Mouse (Mus musculus) limb, embryonic 13.5 days (tissue): ENCODE measurements around the gene Rabl2. TPM values are rescaled to one million over a fixed set of nuclear protein-coding genes. Genes with fewer than 3 reads are reported as not detected.

Source experiments
- ATAC-seq: fragments of 200-750 bp; cut with Nextera tagmentation; 2 replicates; pipeline ENCODE4 v1.8.0; 2017; ENCODE audit warnings: low read depth, moderate number of reproducible peaks, moderate TSS enrichment; ENCODE audit not compliant: low FRiP score
- H3K27ac ChIP-seq: fragments of 300-500 bp; sonication (generic); 2 replicates; pipeline ENCODE4 v1.5.1; 2015; ENCODE audit warnings: inconsistent platforms, mild to moderate bottlenecking, moderate library complexity
- H3K27me3 ChIP-seq: fragments of 300-500 bp; sonication (generic); 2 replicates; pipeline ENCODE4 v1.6.1; 2015; ENCODE audit warnings: mild to moderate bottlenecking, inconsistent platforms
- H3K36me3 ChIP-seq: fragments of 300-500 bp; sonication (generic); 2 replicates; pipeline ENCODE4 v1.6.1; 2015; ENCODE audit warnings: inconsistent platforms, mild to moderate bottlenecking, moderate library complexity
- H3K4me1 ChIP-seq: fragments of 300-500 bp; sonication (generic); 2 replicates; pipeline ENCODE4 v1.6.1; 2015; ENCODE audit warnings: inconsistent platforms
- H3K4me2 ChIP-seq: fragments of 300-500 bp; sonication (generic); replicated peaks from 2 replicates; pipeline ENCODE4 v1.6.1; 2015; ENCODE audit warnings: inconsistent platforms, mild to moderate bottlenecking, moderate library complexity
- H3K4me3 ChIP-seq: fragments of 300-500 bp; sonication (generic); 2 replicates; pipeline ENCODE4 v1.5.1; 2015; ENCODE audit warnings: moderate library complexity, mild to moderate bottlenecking, inconsistent platforms
- H3K9ac ChIP-seq: fragments of 300-500 bp; sonication (generic); 2 replicates; pipeline ENCODE4 v1.6.1; 2015; ENCODE audit warnings: mild to moderate bottlenecking, inconsistent platforms
- H3K9me3 ChIP-seq: fragments of 300-500 bp; sonication (generic); 2 replicates; pipeline ENCODE4 v1.6.1; 2016; ENCODE audit warnings: inconsistent platforms
- WGBS: fragments of 180-500 bp; shearing (Covaris S2); methylation state at CpG from one replicate; pipeline ENCODE4 v1.1.7; 2015; 5-methylcytosine and 5-hydroxymethylcytosine counted together
- polyA plus RNA-seq: library from polyadenylated mRNA; unstranded; fragments of >200 nt; fragmentation: Nextera tagmentation; extraction: Ambion mirVana; gene quantifications from 2 replicates; pipeline ENCODE4 v1.2.1, GENCODE M21; 2015

The Rabl2 gene
- 45.3 and 52.1 TPM in 2 replicates for polyA plus RNA-seq

DNA sequence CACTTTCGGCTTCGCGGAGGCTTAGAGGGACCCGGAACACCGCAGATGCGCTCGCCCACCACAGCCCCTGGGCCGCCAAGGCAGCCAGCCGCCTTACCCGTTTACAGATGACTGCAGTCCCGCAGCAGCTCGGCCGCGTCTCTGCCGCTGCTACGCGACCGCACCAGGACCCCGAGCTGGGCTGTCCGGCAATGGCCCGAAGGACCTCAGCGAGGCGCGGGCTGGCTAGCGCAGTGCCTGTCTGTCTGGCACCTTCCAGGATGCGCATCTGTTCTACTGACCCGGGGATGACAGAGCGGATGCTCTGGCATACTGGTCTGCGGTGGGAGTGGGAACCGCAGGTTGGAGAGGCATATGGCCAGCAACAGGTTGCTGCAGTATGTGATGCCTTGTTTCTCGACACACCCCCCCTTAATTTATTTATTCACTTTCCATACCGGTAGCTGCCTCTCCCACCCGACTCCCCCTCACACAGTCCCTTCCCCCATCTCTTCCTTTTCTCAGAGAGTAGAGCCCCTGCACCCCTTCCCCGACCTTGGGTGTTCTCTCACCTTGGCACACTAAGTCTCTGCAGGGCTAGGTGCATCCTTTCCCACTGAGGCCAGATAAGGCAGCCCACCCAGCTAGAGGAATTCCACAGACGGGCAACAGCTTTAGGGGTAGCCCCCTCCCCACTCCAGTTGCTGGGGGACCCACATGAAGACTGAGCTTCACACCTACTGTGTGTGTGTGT is at the start of gene Rabl2:
Gene Rabl2 (minus strand): TSS at position 201 of the 733 bp plus-strand sequence.
- Histone ChIP-seq H3K4me2 (peak within 1 kb of the TSS; percentile 75), H3K4me1 (peaks cover 14% of the 10 kb centered on the region), H3K36me3 (peaks cover 10% of the 10 kb centered on the region; the same call in 1 of the 2 replicates), H3K27ac (no peak within 1 kb of the TSS), H3K27me3 (no peaks in the 10 kb centered on the region), H3K4me3 (peak within 1 kb of the TSS; percentile 78), H3K9ac (peak within 1 kb of the TSS; percentile 81), H3K9me3 (no peaks in the 10 kb centered on the region)
- WGBS: under 1% methylated on average over 35 of the region's 35 CpGs
- ATAC-seq: peak; percentile 97

DNA sequence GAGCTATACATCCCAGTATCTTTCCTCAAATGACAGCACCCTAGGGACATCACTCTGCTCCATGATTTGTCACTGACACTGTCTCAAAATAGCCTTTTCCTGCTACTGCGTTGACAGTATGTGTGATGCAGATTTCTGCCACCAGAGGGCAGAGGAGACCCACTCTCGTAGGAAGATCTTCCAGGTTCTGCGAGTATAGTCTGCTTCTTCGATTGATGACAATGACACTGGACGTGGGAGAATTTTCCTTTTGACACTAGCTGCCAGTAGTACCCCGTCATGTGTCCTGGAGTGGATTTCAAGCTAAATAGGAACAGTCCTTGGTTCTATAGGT is 31.9 kb upstream of the Rabl2 start:
- Histone ChIP-seq H3K9ac (no peak overlapping the region), H3K9me3 (0 out of 2 replicates have a peak, but pooled peaks cover 5% of the 10 kb centered on the region), H3K27ac (no peak overlapping the region), H3K36me3 (no peaks in the 10 kb centered on the region), H3K4me2 (no peak overlapping the region), H3K4me1 (no peaks in the 10 kb centered on the region), H3K27me3 (no peaks in the 10 kb centered on the region), H3K4me3 (no peak overlapping the region)
- 21% methylated on average over 6 of the region's 6 CpGs for WGBS
- no peak; the same call in 1 of the 2 replicates for ATAC-seq

DNA sequence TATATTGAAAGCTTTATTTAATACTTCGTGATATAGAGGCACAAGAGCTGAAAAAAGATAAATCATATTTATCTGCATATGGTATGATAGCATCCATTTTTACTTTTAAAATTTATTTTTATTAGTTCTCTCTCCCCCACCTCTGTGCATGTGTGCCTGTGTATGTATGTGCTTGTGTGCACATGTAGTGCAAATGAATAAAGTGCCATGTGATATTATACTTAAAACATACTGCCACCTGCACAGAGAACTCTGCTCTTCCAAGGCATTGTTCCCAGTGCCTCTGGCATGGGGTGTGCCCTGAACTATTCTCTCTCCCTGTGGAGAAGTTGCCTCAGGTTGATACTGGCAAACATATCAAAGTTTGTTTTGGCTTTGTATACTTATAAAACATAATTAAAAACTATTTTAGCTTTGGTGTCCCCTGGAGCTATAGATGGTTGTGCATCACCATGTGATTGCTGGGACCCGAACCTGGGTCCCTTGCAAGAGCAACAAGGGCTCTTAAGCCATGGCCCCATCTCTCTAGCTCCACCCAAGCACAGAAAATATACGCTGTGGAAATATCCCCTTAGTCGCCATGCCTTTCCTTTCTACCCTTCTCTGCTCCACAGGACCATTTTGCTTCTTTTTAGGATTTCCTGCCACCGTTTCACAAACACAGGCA is 31.4 kb upstream of the Rabl2 start:
- H3K27me3 ChIP-seq: no peaks in the 10 kb centered on the region
- H3K4me3 ChIP-seq: no peak overlapping the region
- no peak overlapping the region for H3K27ac ChIP-seq
- ATAC-seq: no peak; the same call in 1 of the 2 replicates
- H3K4me1 ChIP-seq: no peaks in the 10 kb centered on the region
- H3K9ac ChIP-seq: no peak overlapping the region
- 66% methylated on average over 5 of the region's 5 CpGs for WGBS
- no peaks in the 10 kb centered on the region for H3K36me3 ChIP-seq
- no peak overlapping the region for H3K4me2 ChIP-seq
- H3K9me3 ChIP-seq: 0 out of 2 replicates have a peak, but pooled peaks cover 5% of the 10 kb centered on the region

DNA sequence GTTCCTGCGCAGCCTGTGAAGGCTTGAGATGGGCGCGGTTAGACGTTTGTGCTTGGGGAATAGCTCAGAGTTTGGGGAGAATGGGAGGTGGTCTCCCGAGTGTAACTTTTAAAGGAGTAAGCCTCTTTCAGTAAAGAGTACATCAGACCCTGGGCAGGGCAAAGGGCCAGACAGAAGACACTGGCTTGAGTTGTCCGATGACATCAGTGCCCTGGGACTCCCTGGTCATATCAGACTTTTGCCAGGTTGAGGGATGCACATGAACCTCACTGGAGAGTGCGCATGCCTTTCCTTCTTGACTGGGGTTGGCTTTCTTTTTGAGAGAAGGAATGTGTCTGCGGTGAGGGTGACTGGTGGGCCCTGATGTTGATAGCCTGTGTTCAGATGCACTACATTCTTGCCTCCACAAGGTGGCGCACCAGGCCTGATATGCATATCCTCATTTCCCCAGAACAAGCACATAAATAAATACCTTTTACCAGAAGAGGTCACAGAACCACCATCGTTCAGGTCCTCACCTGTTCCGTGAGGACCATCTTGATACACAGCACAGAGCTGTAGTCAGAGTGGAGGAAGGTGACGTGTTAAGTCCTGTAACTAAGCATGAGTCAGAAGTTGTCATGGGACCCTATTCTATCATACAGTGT is 30.7 kb upstream of the Rabl2 start:
- Histone ChIP-seq H3K9me3 (0 out of 2 replicates have a peak, but pooled peaks cover 5% of the 10 kb centered on the region), H3K4me1 (no peaks in the 10 kb centered on the region), H3K36me3 (no peaks in the 10 kb centered on the region), H3K9ac (no peak overlapping the region), H3K4me2 (no peak overlapping the region), H3K4me3 (no peak overlapping the region), H3K27ac (no peak overlapping the region), H3K27me3 (no peaks in the 10 kb centered on the region)
- ATAC-seq: peak; percentile 28; the same call in 1 of the 2 replicates
- WGBS: 74% methylated on average over 12 of the region's 12 CpGs

DNA sequence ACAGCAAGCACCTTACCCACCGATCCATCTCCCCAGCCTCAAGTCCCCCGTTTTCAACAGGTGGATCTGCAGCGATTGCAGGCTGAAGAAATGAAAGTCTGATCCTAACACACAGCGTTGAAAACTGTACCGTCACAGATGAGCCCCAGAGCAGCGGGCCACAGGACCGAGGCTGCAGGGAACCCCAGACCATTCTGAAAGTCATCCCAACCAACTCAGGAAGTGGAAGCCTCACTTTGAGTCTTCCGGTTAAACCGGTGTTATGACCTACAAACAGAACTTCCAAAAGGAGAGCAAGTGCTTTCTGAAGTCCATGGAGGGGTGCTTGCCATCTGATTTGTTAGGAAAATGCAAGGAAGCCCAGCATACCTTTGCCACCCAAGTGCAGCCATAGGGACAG is 16.2 kb upstream of the Rabl2 start:
- no peaks in the 10 kb centered on the region; the same call in 1 of the 2 replicates for H3K9me3 ChIP-seq
- H3K9ac ChIP-seq: no peak overlapping the region
- H3K36me3 ChIP-seq: no peaks in the 10 kb centered on the region
- no peaks in the 10 kb centered on the region for H3K27me3 ChIP-seq
- WGBS: 84% methylated on average over 9 of the region's 9 CpGs
- no peak overlapping the region for H3K4me2 ChIP-seq
- no peak overlapping the region for H3K27ac ChIP-seq
- no peaks in the 10 kb centered on the region for H3K4me1 ChIP-seq
- no peak overlapping the region for H3K4me3 ChIP-seq
- no peak for ATAC-seq

DNA sequence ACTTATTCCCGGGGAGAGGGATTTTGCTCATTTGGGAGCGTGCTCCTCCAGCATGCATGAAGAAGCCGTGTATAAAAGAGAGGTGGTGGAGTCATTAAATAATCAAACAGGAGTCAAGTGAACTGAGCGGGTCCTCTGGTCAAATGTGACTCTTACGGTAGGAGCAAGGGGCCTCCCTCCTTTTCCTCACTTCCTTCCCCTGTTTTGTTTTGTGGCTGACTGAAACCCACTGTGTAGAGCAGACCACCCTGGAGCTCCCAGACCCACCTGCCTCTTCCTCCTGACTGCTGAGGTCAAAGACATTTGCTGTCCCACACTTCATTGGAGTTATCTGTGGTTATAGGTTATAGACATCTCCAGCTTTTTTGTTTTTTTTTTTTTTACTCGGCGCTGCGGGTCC is 15.8 kb upstream of the Rabl2 start:
- WGBS: 84% methylated on average over 8 of the region's 8 CpGs
- no peak overlapping the region for H3K27ac ChIP-seq
- H3K4me2 ChIP-seq: no peak overlapping the region
- no peak overlapping the region for H3K9ac ChIP-seq
- H3K9me3 ChIP-seq: no peaks in the 10 kb centered on the region; the same call in 1 of the 2 replicates
- no peaks in the 10 kb centered on the region for H3K4me1 ChIP-seq
- no peaks in the 10 kb centered on the region for H3K27me3 ChIP-seq
- H3K36me3 ChIP-seq: no peaks in the 10 kb centered on the region
- no peak overlapping the region for H3K4me3 ChIP-seq
- no peak for ATAC-seq

DNA sequence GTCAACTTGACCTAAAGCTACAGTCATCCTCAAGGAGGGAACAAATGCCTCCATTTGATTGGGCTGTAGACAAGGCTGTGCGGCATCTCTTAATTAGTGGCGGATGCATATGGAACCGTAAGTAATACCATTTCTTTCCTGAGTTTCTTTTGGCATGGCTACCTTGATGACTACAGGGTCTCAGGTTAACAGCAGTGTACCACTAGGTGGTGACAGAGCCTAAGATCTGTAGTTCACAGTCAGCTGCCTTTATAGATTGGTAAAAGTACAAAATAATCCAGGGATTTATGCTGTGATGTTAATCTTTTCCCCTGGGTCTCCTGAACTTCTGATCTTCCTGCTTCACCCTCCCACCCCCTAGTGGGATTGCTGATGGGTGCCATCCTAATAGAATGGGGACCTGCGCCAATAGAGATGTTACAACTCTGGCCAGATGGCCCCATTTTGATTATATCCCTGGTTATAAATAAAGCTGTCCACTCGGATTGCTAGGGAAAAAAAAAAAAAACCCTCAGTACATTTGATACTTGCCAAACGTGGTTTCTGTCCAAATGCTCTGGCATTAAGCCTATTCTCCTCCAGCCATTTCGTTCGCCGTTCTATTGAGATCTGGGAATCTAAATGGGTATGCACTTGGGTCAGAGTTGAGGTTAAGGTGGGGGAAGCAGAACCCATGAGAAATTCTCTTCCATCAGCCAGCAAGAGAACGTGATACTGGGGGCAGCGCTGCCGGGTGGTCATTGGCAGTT is 14.3 kb upstream of the Rabl2 start:
- H3K9me3 ChIP-seq: no peaks in the 10 kb centered on the region; the same call in 1 of the 2 replicates

DNA sequence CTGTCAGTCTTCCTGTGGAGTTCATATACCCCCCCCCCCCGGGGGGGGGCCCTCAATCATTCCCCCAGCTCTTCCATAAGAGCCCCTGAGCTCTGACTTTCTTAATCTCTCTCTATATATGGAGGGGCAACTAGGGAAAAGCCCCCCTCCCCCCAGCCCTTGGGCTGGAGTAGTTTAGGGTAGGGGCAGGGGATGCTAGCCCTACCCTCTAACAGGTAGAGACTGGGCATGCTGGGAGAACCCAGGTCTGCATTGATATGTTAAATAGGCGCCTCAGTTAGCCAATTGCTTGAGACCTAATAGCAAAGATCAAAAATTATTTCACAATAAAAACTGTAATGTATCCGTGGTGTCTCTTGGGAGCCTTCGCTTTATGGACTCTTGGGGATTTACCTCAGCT is 825 bp upstream of the Rabl2 start:
- no peak overlapping the region for H3K27ac ChIP-seq
- H3K9ac ChIP-seq: no peak overlapping the region
- H3K4me1 ChIP-seq: peaks cover 14% of the 10 kb centered on the region
- no peaks in the 10 kb centered on the region for H3K9me3 ChIP-seq
- no peaks in the 10 kb centered on the region for H3K27me3 ChIP-seq
- no peak for ATAC-seq
- H3K4me3 ChIP-seq: peak overlapping the region; percentile 78
- WGBS: 40% methylated on average over 4 of the region's 4 CpGs
- H3K36me3 ChIP-seq: peaks cover 4% of the 10 kb centered on the region; the same call in 1 of the 2 replicates
- peak overlapping the region; percentile 75 for H3K4me2 ChIP-seq

More for the DNA sequence above, 14.3 kb upstream of the Rabl2 start:
- ATAC-seq: no peak
- Histone ChIP-seq H3K9ac (no peak overlapping the region), H3K4me2 (no peak overlapping the region), H3K4me1 (no peaks in the 10 kb centered on the region), H3K36me3 (no peaks in the 10 kb centered on the region), H3K4me3 (no peak overlapping the region), H3K27ac (no peak overlapping the region), H3K27me3 (no peaks in the 10 kb centered on the region)
- 75% methylated on average over 12 of the region's 12 CpGs for whole genome bisulfite sequencing

DNA sequence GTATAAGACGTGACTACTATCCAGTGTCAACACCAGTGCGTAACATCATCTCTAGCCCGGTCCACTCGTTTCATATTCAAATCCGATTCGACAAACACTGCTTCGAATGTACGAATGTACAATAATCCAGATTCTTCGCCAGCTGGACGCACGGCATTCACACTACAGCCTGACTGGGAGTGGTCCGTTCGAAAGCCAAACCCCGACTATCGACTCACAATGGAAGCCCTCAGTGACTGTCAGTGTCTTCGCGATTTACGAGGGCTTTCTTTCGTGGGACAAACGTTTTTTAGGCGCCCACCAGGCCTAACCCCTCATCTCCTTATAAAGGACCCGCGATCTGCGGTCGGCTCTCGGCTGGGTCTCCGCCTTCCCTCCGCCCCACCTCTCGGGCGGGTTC is 406 bp downstream of the Rabl2 start:
- peak; percentile 34 for ATAC-seq
- H3K36me3 ChIP-seq: peaks cover 16% of the 10 kb centered on the region
- H3K4me2 ChIP-seq: peak overlapping the region; percentile 75
- H3K9ac ChIP-seq: peak overlapping the region; percentile 81
- H3K27me3 ChIP-seq: no peaks in the 10 kb centered on the region
- no peaks in the 10 kb centered on the region for H3K9me3 ChIP-seq
- H3K27ac ChIP-seq: no peak overlapping the region
- WGBS: 2% methylated on average over 30 of the region's 30 CpGs
- peaks cover 14% of the 10 kb centered on the region for H3K4me1 ChIP-seq
- peak overlapping the region; percentile 78 for H3K4me3 ChIP-seq

DNA sequence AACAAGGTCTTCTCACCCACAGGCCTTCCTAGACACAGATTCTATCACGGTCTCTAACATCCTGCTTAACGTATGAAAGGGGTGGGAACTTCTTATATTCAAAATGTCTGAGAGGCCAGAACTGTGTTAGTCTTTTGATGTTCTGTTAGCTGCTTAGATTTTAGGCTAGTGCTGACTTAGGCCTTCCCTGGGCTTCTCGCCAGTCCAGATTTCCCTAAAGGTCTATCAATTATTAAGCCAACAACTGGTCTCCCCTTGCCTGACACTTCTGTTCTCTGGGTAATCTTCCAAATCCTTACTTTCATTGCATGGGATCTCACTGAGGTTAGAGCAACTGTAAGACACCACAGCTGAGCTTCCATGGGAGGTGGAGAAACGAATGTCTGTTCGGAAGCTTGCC is 2.6 kb downstream of the Rabl2 start:
- H3K4me2 ChIP-seq: no peak overlapping the region
- WGBS: 86% methylated on average over 5 of the region's 5 CpGs
- no peaks in the 10 kb centered on the region for H3K27me3 ChIP-seq
- peaks cover 14% of the 10 kb centered on the region for H3K4me1 ChIP-seq
- no peaks in the 10 kb centered on the region for H3K9me3 ChIP-seq
- no peak overlapping the region for H3K27ac ChIP-seq
- no peak overlapping the region for H3K4me3 ChIP-seq
- ATAC-seq: no peak
- H3K36me3 ChIP-seq: peaks cover 26% of the 10 kb centered on the region
- no peak overlapping the region for H3K9ac ChIP-seq

DNA sequence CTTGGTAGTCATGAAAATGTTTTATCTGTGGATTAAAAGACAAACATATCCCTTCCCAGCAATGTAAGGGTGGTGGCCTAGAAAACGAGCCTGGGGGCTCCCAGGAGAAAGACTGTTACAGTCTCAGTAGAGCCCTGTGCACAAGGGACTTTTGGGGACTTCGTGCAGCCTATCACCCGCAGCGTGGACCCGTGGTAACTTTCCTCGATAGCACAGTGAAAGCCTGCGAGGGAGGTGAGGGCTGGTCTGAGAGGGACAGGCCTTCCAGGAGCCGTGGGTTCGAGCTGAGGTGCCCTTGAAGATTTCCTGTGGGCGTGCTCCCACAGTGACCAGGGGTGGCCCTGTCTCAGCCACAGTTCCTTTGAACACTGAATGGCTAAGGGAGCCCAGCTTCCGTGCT is 6.1 kb downstream of the Rabl2 start:
- H3K36me3 ChIP-seq: peaks cover 47% of the 10 kb centered on the region
- 91% methylated on average over 11 of the region's 11 CpGs for WGBS
- no peak overlapping the region for H3K27ac ChIP-seq
- no peak overlapping the region for H3K4me3 ChIP-seq
- no peak overlapping the region for H3K9ac ChIP-seq
- no peak for ATAC-seq
- peaks cover 3% of the 10 kb centered on the region for H3K4me1 ChIP-seq
- no peaks in the 10 kb centered on the region for H3K27me3 ChIP-seq
- no peaks in the 10 kb centered on the region for H3K9me3 ChIP-seq
- no peak overlapping the region for H3K4me2 ChIP-seq
